Mouse (Mus musculus) mammary gland, adult 2 months (tissue): ENCODE measurements around the gene Tuba1c. TPM values are rescaled to one million over a fixed set of nuclear protein-coding genes. Genes with fewer than 3 reads are reported as not detected.

ENCODE experiments used
- polyA plus RNA-seq: library from polyadenylated mRNA; depleted of rRNA; stranded (reverse); fragments of >200 nt; gene quantifications from 2 replicates; pipeline ENCODE4 v1.2.3, GENCODE M21; 2012; ENCODE audit warnings: low replicate concordance; rRNA removed

Gene Tuba1c
- 112 and 139 TPM in 2 replicates for polyA plus RNA-seq

GRCm38 (mm10) chr15:99029619-99030584, at the start of gene Tuba1c:
Gene Tuba1c (plus strand): TSS chr15:99029891.

DNA sequence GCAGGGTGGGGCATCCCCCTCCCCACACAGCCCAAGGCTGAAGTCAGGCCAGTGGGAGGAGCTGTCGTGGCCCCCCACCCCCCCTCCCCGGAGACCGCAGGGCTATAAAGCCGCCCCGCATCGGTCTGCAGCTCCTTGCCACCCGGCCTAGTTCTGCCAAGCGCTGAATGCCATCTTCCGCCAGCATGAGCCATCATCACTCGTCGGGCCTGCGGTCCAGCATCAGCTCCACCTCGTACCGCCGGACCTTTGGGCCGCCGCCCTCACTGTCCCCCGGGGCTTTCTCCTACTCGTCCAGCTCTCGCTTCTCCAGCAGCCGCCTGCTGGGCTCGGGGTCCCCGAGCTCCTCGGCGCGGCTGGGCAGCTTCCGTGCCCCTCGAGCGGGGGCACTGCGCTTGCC, 25.3 kb downstream of the Tuba1c start, which contains the start of gene Prph:
Gene Prph (plus strand): TSS at position 135 of the 400 bp plus-strand sequence.

GRCm38 (mm10) chr15:99074019-99074599, 44.4 kb downstream of the Tuba1c start, which contains the start of gene Troap:
Gene Troap (plus strand): TSS chr15:99074575.

DNA sequence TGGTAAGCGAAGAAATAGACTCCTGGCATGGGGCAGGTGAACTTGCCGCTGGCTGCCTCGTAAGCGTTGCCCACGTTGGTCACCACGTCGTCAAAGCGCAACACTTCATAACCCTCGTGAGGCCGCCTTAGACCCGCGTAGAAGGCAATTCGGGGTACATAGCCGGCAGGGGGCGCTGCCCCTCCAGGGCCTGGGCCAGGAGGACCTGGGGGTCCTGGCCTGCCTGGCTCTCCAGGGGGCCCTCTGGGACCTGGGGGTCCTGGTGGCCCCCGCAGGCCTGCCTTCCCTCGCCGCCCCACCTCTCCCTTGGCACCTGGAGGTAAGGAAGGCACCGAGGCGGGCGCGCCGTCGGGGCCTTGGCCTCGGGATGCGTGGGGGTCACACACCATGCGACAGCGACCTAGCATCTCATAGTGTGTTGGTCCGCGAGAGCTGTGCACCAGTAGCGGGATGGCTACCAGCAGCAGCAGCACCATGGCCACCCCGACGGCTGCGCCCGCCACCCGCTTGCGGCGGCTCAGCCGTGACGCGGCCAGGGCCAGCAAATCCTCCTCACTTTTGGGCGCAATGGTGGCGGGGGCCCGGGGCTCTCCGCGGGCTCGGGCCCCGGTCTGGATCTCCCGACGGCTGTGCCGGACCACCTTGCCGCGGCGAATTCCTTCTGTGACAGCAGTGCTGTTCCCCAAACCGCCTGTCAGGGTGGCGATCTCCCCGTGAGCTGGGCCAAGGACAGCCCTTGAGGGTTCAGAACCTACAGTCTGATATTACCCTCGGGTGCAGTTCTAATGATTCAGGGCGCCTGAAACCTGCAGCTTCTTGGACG, 57.8 kb downstream of the Tuba1c start, which contains the start of gene C1ql4:
Gene C1ql4 (minus strand): TSS at position 565 of the 823 bp plus-strand sequence.

Other genes starting within 250 kb of the Tuba1c start
- gene Wnt1, start 240.0 kb upstream of the Tuba1c start, polyA plus RNA-seq, result 0.68 and 1.3 TPM in 2 replicates
- gene Ddn, start 220.4 kb upstream of the Tuba1c start, polyA plus RNA-seq, result 0.82 and 1.4 TPM in 2 replicates
- 52.3 and 119 TPM in 2 replicates for gene Prkag1, start 198.4 kb upstream of the Tuba1c start, polyA plus RNA-seq
- gene Kmt2d, start 158.7 kb upstream of the Tuba1c start, polyA plus RNA-seq, result 22.0 and 43.2 TPM in 2 replicates
- gene Rhebl1, start 135.4 kb upstream of the Tuba1c start, polyA plus RNA-seq, result 4.1 and 6.9 TPM in 2 replicates
- 2.5 TPM in 2 replicates for gene Dhh, start 131.4 kb upstream of the Tuba1c start, polyA plus RNA-seq
- gene Lmbr1l, start 111.7 kb upstream of the Tuba1c start, polyA plus RNA-seq, result 53.7 and 143 TPM in 2 replicates
- gene Tuba1b, start 95.3 kb upstream of the Tuba1c start, polyA plus RNA-seq, result 1,283 and 1,704 TPM in 2 replicates
- gene Gm49450, start 76.3 kb upstream of the Tuba1c start, polyA plus RNA-seq, result 83.8 and 253 TPM in 2 replicates
- 525 and 719 TPM in 2 replicates for gene Tuba1a, start 76.2 kb upstream of the Tuba1c start, polyA plus RNA-seq
- 0.43 and 0.81 TPM in 2 replicates for gene Prph, start 25.3 kb downstream of the Tuba1c start, polyA plus RNA-seq
- gene Troap, start 44.7 kb downstream of the Tuba1c start, polyA plus RNA-seq, result 2.3 and 3.3 TPM in 2 replicates
- not detected in 2 replicates for gene C1ql4, start 57.9 kb downstream of the Tuba1c start, polyA plus RNA-seq
- 0.66 and 0.68 TPM in 2 replicates for gene Dnajc22, start 63.3 kb downstream of the Tuba1c start, polyA plus RNA-seq
- 5.8 and 6.3 TPM in 2 replicates for gene Spats2, start 96.0 kb downstream of the Tuba1c start, polyA plus RNA-seq
- 1.1 and 2.6 TPM in 2 replicates for gene Kcnh3, start 195.0 kb downstream of the Tuba1c start, polyA plus RNA-seq
- 60.9 and 70.7 TPM in 2 replicates for gene Mcrs1, start 222.1 kb downstream of the Tuba1c start, polyA plus RNA-seq